Mouse (Mus musculus) urinary bladder, postnatal 0 days (tissue): ENCODE data around the gene Nmnat3. TPM values are rescaled to one million over a fixed set of nuclear protein-coding genes. Genes with fewer than 3 reads are reported as not detected.

Experiments used
- polyA plus RNA-seq: library from polyadenylated mRNA; unstranded; fragments of >200 nt; fragmentation: Nextera tagmentation; extraction: Ambion mirVana; gene quantifications from 2 replicates; pipeline ENCODE4 v1.2.1, GENCODE M21; 2015

The Nmnat3 gene
- 3.7 and 4.8 TPM in 2 replicates for polyA plus RNA-seq

GRCm38 (mm10) chr9:98287135-98287534, at the start of gene Nmnat3:
Gene Nmnat3 (plus strand): TSS chr9:98287435.

GRCm38 (mm10) chr9:98422656-98423055, 135.4 kb downstream of the Nmnat3 start, which contains the start of gene Rbp1:
Gene Rbp1 (plus strand): TSS chr9:98422961.

Other genes with a start within 250 kb of the Nmnat3 start
- gene Rbp1, start 135.5 kb downstream of the Nmnat3 start, polyA plus RNA-seq, result 78.0 and 80.7 TPM in 2 replicates
- 0.25 and 0.79 TPM in 2 replicates for gene Rbp2, start 198.7 kb downstream of the Nmnat3 start, polyA plus RNA-seq